Mouse (Mus musculus): ENCODE results near the gene Utp3. TPM values are rescaled to one million over a fixed set of nuclear protein-coding genes. Genes with fewer than 3 reads are reported as not detected.

Utp3 gene
- total RNA-seq, 2 experiments from 2014 or later: 55.1 to 92.8 TPM

DNA sequence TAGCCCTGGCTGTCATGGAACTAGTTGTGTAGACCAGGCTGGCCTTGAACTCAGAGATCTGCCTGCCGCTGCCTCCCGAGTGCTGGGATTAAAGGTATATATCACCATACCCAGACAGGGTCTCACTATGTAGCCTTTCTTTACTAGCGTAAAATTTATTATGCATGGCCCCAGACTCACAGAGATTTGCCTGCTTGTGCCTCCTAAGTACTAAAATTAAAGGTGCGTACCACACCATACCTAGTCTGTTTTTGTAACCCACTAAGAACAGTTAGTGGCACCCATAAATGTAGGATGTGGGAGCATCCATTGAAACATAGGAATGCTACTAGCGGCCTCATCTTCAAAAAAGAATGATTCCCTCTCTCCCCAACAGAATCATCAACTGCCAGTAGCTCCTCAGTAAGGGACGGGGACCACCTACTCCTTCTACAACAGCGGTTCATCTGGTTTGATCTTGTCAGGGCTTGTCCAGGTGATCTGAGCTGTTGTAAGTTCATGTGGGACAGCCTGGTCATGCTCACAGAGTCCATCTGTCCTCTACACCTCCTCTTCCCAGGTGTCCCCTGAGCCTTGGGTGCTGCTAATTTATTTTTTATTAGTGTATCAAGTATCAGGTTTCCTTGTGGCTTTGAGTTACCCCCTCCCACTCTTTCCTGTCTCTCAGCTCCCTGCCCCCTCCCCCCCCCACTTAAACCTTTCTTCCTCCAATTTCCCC is 50.5 kb downstream of the Utp3 start:
- no peak for ATAC-seq (replicated peaks; ENCODE audit: poor library complexity)

Other genes with a start within 250 kb of the Utp3 start
- not detected in 2 replicates for gene Prol1, start 237.2 kb upstream of the Utp3 start, total RNA-seq (2015)
- not detected in 2 replicates for gene Prol1, start 237.2 kb upstream of the Utp3 start, total RNA-seq (2017)
- not detected in 2 replicates for gene Amtn, start 178.4 kb upstream of the Utp3 start, total RNA-seq (2015)
- gene Amtn, start 178.4 kb upstream of the Utp3 start, total RNA-seq (2017): not detected in 2 replicates
- gene Ambn, start 98.5 kb upstream of the Utp3 start, total RNA-seq (2015): not detected in 2 replicates
- not detected in 2 replicates for gene Ambn, start 98.5 kb upstream of the Utp3 start, total RNA-seq (2017)
- gene Enam, start 66.5 kb upstream of the Utp3 start, total RNA-seq (2015): not detected in 2 replicates
- not detected in 2 replicates for gene Enam, start 66.5 kb upstream of the Utp3 start, total RNA-seq (2017)
- 1.5 and 2.3 TPM in 2 replicates for gene Jchain, start 26.6 kb upstream of the Utp3 start, total RNA-seq (2015)
- gene Jchain, start 26.6 kb upstream of the Utp3 start, total RNA-seq (2017): 0.84 and 3.3 TPM in 2 replicates
- gene Rufy3, start 10.6 kb downstream of the Utp3 start, total RNA-seq (2015): 6.8 and 7.1 TPM in 2 replicates
- gene Rufy3, start 10.6 kb downstream of the Utp3 start, total RNA-seq (2017): 13.0 and 18.7 TPM in 2 replicates
- 77.0 and 80.8 TPM in 2 replicates for gene Grsf1, start 121.7 kb downstream of the Utp3 start, total RNA-seq (2015)
- gene Grsf1, start 121.7 kb downstream of the Utp3 start, total RNA-seq (2017): 72.6 and 74.0 TPM in 2 replicates
- gene Mob1b, start 166.4 kb downstream of the Utp3 start, total RNA-seq (2015): 29.4 and 34.6 TPM in 2 replicates
- 8.7 and 9.0 TPM in 2 replicates for gene Mob1b, start 166.4 kb downstream of the Utp3 start, total RNA-seq (2017)
- gene Dck, start 210.5 kb downstream of the Utp3 start, total RNA-seq (2015): 44.5 and 48.0 TPM in 2 replicates
- 19.6 and 26.6 TPM in 2 replicates for gene Dck, start 210.5 kb downstream of the Utp3 start, total RNA-seq (2017)

Data from megakaryocyte progenitor cell, adult 5-6 weeks (primary cell).